Mouse (Mus musculus) limb, embryonic 10.5 days (tissue): ENCODE measurements at regions not wholly inside any gene's neighbourhood (a gene's known extent, or its start where the extent isn't known, plus 50 kb on each side); places are given as distances from the start of the nearest gene placed in this dataset.

Experiments used
- DNase-seq: peaks from one replicate; pipeline ENCODE4 v3.0.0-alpha.2; 2017; ENCODE audit warnings: low spot score
- H3K27ac ChIP-seq: fragments of 300-500 bp; sonication (generic); 2 replicates; pipeline ENCODE4 v1.5.1; 2016; ENCODE audit warnings: mild to moderate bottlenecking
- H3K27me3 ChIP-seq: fragments of 300-500 bp; sonication (generic); 2 replicates; pipeline ENCODE4 v1.6.1; 2016; ENCODE audit warnings: low read depth, mild to moderate bottlenecking; ENCODE audit not compliant: poor library complexity, severe bottlenecking
- H3K36me3 ChIP-seq: fragments of 300-500 bp; sonication (generic); 2 replicates; pipeline ENCODE4 v1.6.1; 2016; ENCODE audit warnings: mild to moderate bottlenecking, moderate library complexity
- H3K4me1 ChIP-seq: fragments of 300-500 bp; sonication (generic); 2 replicates; pipeline ENCODE4 v1.6.1; 2016
- H3K4me3 ChIP-seq: fragments of 300-500 bp; sonication (generic); 2 replicates; pipeline ENCODE4 v1.5.1; 2016; ENCODE audit warnings: mild to moderate bottlenecking, moderate library complexity
- H3K9me3 ChIP-seq: fragments of 300-500 bp; sonication (generic); replicated peaks from 2 replicates; pipeline ENCODE4 v1.6.1; 2016; ENCODE audit warnings: mild to moderate bottlenecking
- WGBS: fragments of 180-500 bp; shearing (Covaris S2); methylation state at CpG from one replicate; pipeline ENCODE4 v1.1.7; 2016; 5-methylcytosine and 5-hydroxymethylcytosine counted together

- H3K4me3 ChIP-seq: no peak overlapping the region
- no peaks in the 10 kb centered on the region for H3K27me3 ChIP-seq
- DNase-seq: no peak
- H3K27ac ChIP-seq: no peak overlapping the region
- 92% methylated on average over 1 of the region's 1 CpGs for WGBS
- H3K9me3 ChIP-seq: no peaks in the 10 kb centered on the region
- no peaks in the 10 kb centered on the region for H3K4me1 ChIP-seq
- no peaks in the 10 kb centered on the region for H3K36me3 ChIP-seq
Observed at GRCm38 (mm10) chr16:79256525-79256924, 165.6 kb upstream of the Tmprss15 start.

GRCm38 (mm10) chr16:79256084-79256483 is 165.2 kb upstream of the Tmprss15 start:
- 58% methylated on average over 2 of the region's 2 CpGs for WGBS
- Histone ChIP-seq H3K36me3 (no peaks in the 10 kb centered on the region), H3K9me3 (no peaks in the 10 kb centered on the region), H3K27me3 (no peaks in the 10 kb centered on the region), H3K27ac (no peak overlapping the region), H3K4me3 (no peak overlapping the region), H3K4me1 (no peaks in the 10 kb centered on the region)
- no peak for DNase-seq

GRCm38 (mm10) chr16:79240857-79241491 is 150.1 kb upstream of the Tmprss15 start:
- no peaks in the 10 kb centered on the region for H3K36me3 ChIP-seq
- no peak overlapping the region for H3K4me3 ChIP-seq
- no peak overlapping the region for H3K27ac ChIP-seq
- no peaks in the 10 kb centered on the region for H3K4me1 ChIP-seq
- DNase-seq: no peak
- H3K9me3 ChIP-seq: no peaks in the 10 kb centered on the region
- no peaks in the 10 kb centered on the region for H3K27me3 ChIP-seq
- 86% methylated on average over 3 of the region's 3 CpGs for WGBS

- no peak for DNase-seq
- H3K4me3 ChIP-seq: no peak overlapping the region
- 83% methylated on average over 2 of the region's 2 CpGs for WGBS
Observed at GRCm38 (mm10) chr16:79240191-79240590, 149.3 kb upstream of the Tmprss15 start.

GRCm38 (mm10) chr16:79191196-79191595 is 100.3 kb upstream of the Tmprss15 start:
- H3K4me3 ChIP-seq: no peak overlapping the region
- no peaks in the 10 kb centered on the region for H3K27me3 ChIP-seq
- H3K9me3 ChIP-seq: no peaks in the 10 kb centered on the region
- no peak for DNase-seq
- no peaks in the 10 kb centered on the region for H3K4me1 ChIP-seq
- H3K36me3 ChIP-seq: no peaks in the 10 kb centered on the region
- no peak overlapping the region for H3K27ac ChIP-seq
- 91% methylated on average over 7 of the region's 7 CpGs for WGBS

More at GRCm38 (mm10) chr16:79240191-79240590, 149.3 kb upstream of the Tmprss15 start:
- Histone ChIP-seq H3K9me3 (no peaks in the 10 kb centered on the region), H3K27me3 (no peaks in the 10 kb centered on the region), H3K36me3 (no peaks in the 10 kb centered on the region), H3K27ac (no peak overlapping the region), H3K4me1 (no peaks in the 10 kb centered on the region)

GRCm38 (mm10) chr16:79186471-79186870 is 95.6 kb upstream of the Tmprss15 start:
- DNase-seq: no peak
- H3K36me3 ChIP-seq: no peaks in the 10 kb centered on the region
- no peak overlapping the region for H3K4me3 ChIP-seq
- WGBS: 80% methylated on average over 1 of the region's 1 CpGs
- no peaks in the 10 kb centered on the region for H3K4me1 ChIP-seq
- H3K9me3 ChIP-seq: no peaks in the 10 kb centered on the region
- no peaks in the 10 kb centered on the region for H3K27me3 ChIP-seq
- H3K27ac ChIP-seq: no peak overlapping the region

- Histone ChIP-seq H3K27me3 (no peaks in the 10 kb centered on the region), H3K4me1 (peaks cover 1% of the 10 kb centered on the region; the same call in 1 of the 2 replicates), H3K9me3 (no peaks in the 10 kb centered on the region), H3K36me3 (no peaks in the 10 kb centered on the region), H3K4me3 (no peak overlapping the region), H3K27ac (no peak overlapping the region)
- no peak for DNase-seq
- WGBS: 82% methylated on average over 2 of the region's 2 CpGs
Observed at GRCm38 (mm10) chr16:79182474-79182873, 91.6 kb upstream of the Tmprss15 start.

GRCm38 (mm10) chr16:79177299-79177999 is 86.6 kb upstream of the Tmprss15 start:
- Histone ChIP-seq H3K27me3 (no peaks in the 10 kb centered on the region), H3K4me3 (no peak overlapping the region), H3K4me1 (peaks cover 10% of the 10 kb centered on the region), H3K27ac (0 out of 2 replicates have a peak overlapping the region, but pooled peaks have one; percentile 15), H3K36me3 (no peaks in the 10 kb centered on the region), H3K9me3 (no peaks in the 10 kb centered on the region)
- DNase-seq: peak; percentile 52
- 66% methylated on average over 15 of the region's 15 CpGs for WGBS

GRCm38 (mm10) chr16:79176832-79177243 is 85.9 kb upstream of the Tmprss15 start:
- Histone ChIP-seq H3K36me3 (no peaks in the 10 kb centered on the region), H3K4me3 (no peak overlapping the region), H3K27me3 (no peaks in the 10 kb centered on the region), H3K4me1 (peaks cover 10% of the 10 kb centered on the region), H3K27ac (0 out of 2 replicates have a peak overlapping the region, but pooled peaks have one; percentile 15), H3K9me3 (no peaks in the 10 kb centered on the region)
- WGBS: 84% methylated on average over 6 of the region's 6 CpGs
- no peak for DNase-seq

- no peak overlapping the region for H3K27ac ChIP-seq
- DNase-seq: peak; percentile 74
- H3K27me3 ChIP-seq: no peaks in the 10 kb centered on the region
- no peaks in the 10 kb centered on the region for H3K9me3 ChIP-seq
- no peaks in the 10 kb centered on the region for H3K4me1 ChIP-seq
- H3K36me3 ChIP-seq: no peaks in the 10 kb centered on the region
- 22% methylated on average over 8 of the region's 8 CpGs for WGBS
- H3K4me3 ChIP-seq: no peak overlapping the region
Observed at GRCm38 (mm10) chr16:79168193-79168592, 77.3 kb upstream of the Tmprss15 start.

GRCm38 (mm10) chr16:79142813-79143212 is 51.9 kb upstream of the Tmprss15 start:
- Histone ChIP-seq H3K4me1 (no peaks in the 10 kb centered on the region), H3K4me3 (no peak overlapping the region), H3K27ac (no peak overlapping the region), H3K9me3 (no peaks in the 10 kb centered on the region), H3K36me3 (no peaks in the 10 kb centered on the region), H3K27me3 (no peaks in the 10 kb centered on the region)
- 77% methylated on average over 1 of the region's 1 CpGs for WGBS
- DNase-seq: no peak
